Mouse (Mus musculus) ES-CJ7 (cell line): ENCODE measurements at regions not wholly inside any gene's neighbourhood (a gene's known extent, or its start where the extent isn't known, plus 50 kb on each side); places are given as distances from the start of the nearest gene placed in this dataset.

ENCODE experiments used
- DNase-seq: peaks from one replicate; pipeline ENCODE4 v3.0.0; 2011; ENCODE audit warnings: low read depth, low spot score

DNA sequence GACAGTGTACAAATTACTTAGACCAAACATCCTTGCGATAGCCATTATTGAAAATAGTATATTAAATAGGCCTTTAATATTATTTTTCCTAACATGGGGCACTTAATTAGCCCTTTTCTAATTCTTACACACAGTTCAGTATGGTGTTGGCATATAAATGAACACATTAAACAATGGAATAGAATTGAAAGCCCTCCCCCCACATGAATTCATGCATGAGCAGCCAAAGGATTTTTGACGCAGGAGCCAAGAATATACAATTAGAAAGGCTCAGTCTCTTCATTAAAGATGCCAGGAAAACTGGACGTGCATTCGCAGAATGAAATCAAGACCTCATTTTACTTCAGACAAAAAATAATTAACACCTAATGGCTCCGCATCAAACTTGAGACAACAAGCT lies 172.9 kb upstream of the Phactr1 start:
- no peak for DNase-seq

DNA sequence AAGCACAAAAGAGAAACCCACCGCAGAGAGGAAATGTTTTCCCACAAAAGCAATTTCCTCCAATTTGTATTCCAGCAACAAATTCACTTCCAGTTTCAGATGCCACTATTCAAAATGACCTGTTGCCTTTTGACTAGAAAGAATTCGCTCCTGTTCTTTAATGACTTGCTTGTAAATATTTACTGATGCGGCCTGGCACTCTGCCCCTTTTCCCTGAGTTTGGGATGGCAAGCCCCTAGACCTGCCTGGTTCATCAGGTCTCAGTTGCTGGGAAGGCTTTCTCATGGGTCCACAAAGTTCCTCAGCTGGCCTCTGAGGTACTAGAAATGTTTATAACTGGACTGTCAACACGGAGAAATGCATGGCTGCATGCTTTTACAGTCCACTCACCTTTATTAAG lies 161.7 kb upstream of the Phactr1 start:
- DNase-seq: no peak

DNA sequence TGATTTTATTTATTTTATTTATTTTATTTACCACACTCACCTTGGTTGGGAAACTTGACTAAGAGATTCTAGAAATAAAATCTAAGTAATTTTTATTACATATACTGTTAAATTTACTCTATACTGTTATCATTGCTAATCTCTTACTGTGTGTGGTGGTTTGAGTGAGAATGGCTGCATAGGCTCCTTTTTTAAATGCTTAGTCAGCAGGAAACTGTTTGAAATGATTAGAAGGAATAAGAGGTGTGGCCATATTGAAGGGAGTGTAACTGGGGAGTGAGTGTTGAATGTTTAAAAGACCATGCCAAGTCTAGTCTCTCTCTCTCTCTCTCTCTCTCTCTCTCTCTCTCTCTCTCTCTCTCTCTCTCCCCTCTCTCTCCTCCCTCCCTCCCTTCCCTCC lies 157.9 kb upstream of the Phactr1 start:
- DNase-seq: no peak

DNA sequence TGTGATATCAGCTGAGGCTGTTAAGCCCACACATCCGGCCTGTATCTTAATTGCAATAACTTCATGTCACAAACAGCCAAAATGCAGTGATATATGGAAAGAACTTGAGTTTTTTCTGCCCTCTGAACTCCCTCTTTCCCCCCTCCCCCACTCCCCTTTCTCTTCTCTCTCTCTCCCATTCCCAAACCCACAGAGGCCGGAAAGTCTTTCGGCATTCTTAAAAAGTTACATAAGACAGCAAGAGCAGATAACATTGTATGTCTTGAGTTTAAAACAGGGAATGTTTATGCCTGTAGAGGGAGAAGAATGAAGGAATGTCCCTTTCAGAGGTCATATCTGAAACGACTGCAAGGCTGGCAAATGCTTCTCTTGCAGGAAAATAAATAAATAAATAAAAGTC lies 154.3 kb upstream of the Phactr1 start:
- no peak for DNase-seq

DNA sequence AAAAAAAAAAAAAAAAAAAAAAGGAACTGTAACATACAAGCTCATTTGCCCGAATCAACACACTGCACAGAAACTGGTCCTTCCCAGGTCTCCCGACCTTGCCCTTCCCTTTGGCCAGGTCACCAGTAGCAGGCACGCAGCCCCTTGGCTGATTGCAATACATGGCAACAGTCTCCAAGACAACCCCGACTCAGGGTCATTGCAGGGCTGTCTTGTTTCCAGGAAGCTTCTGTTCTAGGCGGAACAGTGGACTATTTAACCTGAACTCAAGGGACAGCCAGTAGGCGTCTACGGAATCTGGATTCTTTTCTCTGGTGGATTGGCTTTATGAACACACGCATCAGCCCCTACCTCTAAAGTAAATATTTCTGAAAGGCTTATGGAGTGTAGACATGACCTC lies 153.5 kb upstream of the Phactr1 start:
- DNase-seq: peak; percentile 38

DNA sequence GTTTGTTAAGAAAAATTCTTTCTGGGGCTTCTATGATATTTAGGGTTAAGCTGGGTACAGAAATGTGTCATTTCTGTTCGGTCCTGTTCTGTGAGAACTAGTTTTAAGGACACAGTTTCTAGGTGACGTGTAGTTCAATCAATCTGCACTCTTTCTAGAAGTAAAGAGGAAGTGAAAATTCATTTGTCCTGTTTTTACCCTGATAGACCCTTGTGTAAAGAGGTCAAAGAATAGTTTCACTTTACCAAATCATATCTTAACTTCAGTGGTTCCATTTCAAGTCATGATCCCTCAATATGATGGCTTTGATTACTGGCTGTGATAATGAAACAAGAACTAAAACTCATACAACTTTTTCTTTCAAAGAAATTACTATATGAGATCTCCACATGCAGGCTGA lies 152.3 kb upstream of the Phactr1 start:
- no peak for DNase-seq

DNA sequence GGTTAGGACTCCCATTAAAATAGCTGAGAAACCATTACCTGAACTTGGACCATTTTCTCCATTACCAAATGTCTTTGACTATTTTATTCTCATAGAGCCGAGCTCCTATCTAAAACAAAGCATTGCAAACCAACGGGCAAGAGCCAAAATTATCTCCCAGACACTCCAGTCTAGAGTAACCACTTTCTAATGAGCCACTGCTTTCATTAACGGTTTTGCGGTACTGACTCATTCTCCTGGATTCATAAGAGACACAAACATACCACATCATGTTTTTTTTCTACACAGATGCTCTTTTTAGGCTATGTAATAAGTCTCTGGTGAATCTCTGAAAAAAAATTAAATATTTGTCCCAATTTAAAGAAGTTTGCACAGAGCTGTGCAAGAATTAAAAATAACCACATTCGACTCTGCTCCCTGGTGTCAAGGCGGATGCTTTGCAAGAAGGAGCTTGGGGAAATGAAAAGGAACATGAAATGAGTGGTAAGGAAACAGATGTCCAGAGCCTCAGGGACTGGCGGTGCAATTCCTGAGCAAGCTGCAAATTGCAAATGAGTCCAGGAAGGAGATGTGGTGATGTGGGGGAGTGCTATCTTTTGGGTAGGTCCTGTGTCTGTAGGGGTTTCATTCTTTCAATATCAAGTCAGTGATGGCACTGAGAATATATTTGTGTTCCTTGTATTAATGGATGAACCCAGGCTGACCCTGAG lies 143.8 kb upstream of the Phactr1 start:
- DNase-seq: no peak

DNA sequence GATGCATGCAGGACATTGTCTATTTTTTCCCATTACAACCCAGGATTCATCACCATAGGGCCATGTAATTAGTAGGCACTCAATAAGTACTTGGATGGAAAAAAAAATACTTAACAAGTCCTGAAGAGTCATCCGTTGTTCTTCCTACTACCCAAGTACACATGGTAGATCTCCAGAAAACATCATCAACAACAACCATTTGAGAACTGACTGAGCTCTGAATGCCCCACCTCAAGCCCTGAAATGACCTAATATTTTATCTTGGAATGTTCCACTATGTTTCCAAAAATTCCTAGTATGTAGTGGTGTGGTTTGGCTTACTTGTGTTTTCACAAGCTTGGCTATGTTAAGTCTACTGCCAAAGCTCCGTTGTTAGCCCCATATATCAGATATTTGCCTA lies 142.4 kb upstream of the Phactr1 start:
- no peak for DNase-seq

DNA sequence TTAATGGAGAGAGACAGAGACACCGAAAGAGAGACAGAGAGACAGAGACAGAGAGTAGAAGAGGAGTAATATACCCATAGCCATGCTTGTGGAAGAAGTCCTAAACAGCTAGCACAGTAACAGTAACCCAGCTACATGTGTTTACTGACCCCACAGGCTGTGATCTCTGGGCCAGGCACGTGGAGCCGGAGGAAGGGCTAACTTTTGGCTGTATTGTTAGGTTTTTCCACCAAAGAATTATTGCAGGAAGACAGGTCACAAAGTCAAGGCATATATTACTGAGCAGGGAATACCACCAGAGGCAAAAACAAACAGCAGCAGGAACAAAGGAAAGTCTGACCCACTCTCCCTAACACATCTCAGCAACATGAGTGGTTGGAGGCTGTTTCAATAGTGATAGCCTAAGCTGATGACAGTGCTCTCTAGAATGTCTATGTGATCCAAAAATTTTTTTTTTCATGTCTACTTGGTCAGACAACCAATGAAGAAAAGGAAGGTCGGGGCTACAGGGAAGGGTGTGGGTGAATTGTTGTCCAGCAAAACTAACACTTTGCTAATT lies 135.8 kb upstream of the Phactr1 start:
- DNase-seq: no peak

DNA sequence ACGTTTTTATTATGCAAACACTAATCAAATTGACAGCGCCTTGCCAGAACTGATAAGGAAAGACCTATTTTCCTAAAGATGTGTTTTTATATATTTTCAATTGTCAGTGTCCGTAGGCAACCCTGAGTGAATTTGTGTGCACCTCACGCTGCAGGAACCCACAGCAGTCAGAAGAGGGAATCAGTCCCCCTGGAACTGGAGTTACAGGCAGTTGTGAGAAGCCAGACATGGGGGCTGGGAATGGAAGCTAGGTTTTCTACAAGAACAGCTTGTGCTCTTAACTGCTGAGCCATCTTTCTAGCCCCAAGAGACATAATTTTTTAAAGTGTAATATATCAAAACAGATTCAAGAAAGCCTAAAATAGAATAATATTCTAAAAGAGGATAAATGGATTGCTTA lies 134.0 kb upstream of the Phactr1 start:
- DNase-seq: no peak

- DNase-seq: no peak
These were observed 133.6 kb upstream of the Phactr1 start for GRCm38 (mm10) chr13:42546851-42547250.

DNA sequence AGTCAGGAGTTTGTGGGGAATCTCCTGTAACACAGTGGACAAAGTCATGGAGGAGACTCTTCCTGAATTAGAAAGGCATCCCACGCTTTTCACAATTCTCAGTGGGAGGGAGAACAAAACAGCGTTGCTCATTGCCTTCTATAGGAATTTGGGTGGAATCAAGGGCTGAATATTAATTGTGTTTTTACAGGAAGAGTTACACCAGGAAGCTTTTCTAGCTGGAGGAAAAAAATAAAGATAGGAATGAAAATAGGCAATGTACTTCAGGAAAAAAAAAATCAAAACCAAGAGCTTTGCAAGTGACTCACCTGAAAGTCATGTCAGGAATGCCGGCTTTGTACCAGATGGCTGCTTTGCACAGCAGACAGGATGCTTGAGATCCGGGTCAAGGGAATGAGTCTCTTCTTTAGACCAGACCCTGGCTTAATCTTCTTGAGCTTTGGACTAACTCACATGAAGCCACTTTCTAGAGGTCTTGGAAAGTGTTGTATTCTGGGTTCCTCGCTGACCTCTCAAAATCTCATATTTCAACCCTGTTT lies 131.3 kb upstream of the Phactr1 start:
- peak; percentile 6 for DNase-seq

- no peak for DNase-seq
These were observed 125.5 kb upstream of the Phactr1 start for GRCm38 (mm10) chr13:42554961-42555360.

DNA sequence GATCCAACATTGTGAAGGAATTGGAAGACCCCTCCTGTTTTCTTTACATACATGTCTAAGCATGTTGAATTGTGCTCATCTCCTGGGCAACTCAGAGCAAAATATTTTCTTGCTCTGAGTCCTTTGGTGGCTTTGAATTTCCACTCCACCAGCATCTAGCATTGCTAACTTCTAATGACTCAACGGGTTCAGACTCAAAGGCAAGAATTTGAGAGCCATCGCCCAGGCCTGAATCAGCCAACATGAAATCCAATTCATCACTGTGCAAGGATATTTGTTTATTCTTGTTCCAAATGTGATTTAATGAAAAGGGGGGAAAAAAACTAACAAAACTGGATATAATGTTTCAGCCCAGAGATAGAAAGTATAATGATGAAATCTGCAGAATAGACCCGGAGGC lies 121.9 kb upstream of the Phactr1 start:
- DNase-seq: no peak

- no peak for DNase-seq
These were observed 119.0 kb upstream of the Phactr1 start for GRCm38 (mm10) chr13:42561446-42561845.

GRCm38 (mm10) chr13:42565291-42566058 lies 114.9 kb upstream of the Phactr1 start:
- no peak for DNase-seq

GRCm38 (mm10) chr13:42570600-42571348 lies 109.6 kb upstream of the Phactr1 start:
- DNase-seq: no peak

DNA sequence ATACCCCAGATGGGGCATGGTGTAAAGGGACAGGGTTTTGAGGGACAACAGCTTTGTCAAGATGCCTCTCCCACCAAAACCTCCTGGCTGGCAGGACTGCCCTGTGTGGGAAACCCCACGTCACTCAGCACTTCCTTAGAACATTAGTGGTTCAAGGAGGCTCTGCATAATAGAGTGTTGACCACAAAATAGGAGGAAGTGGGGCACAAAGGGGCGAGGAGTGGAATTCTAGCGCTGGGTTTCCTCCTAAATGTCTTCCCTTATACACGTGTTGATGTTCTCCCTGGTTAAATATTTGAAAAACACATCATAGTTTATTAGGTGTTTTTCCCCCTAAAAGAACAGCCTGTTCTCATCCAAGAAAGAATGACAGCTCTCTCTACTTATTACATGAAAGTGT lies 106.2 kb upstream of the Phactr1 start:
- no peak for DNase-seq

- peak; percentile 81 for DNase-seq
These were observed 104.5 kb upstream of the Phactr1 start for GRCm38 (mm10) chr13:42575725-42576426.

- no peak for DNase-seq
These were observed 101.0 kb upstream of the Phactr1 start for GRCm38 (mm10) chr13:42579471-42579870.

DNA sequence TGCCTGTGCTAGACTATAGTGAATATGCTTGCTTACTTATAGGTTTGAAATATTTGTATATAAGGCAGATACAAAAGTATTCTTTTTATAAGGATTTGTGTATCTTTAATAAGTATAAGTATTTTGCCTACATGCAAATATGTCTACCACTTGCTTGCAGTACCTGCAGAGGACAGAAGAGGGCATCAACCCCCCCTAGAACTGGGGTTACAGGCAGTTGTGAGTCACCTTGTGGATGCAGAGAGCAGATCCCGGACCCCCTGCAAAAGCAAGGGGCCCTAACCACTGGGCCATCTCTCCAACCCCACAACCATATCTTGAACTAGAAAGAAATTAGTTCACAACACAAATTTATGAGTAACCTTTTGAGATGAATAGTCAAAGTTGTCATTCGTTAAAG lies 91.3 kb upstream of the Phactr1 start:
- DNase-seq: peak; percentile 29
